Mouse (Mus musculus): Measurements from ENCODE around the gene Gm4881. TPM values are rescaled to one million over a fixed set of nuclear protein-coding genes. Genes with fewer than 3 reads are reported as not detected.
"Not testable (repeated sequence)": the region's sequence is repeated elsewhere in the genome, so short reads cannot be mapped to it uniquely, and the experiment has no call there.

The Gm4881 gene
- polyA plus RNA-seq, 1 experiment from 2014 or later: not detected

DNA sequence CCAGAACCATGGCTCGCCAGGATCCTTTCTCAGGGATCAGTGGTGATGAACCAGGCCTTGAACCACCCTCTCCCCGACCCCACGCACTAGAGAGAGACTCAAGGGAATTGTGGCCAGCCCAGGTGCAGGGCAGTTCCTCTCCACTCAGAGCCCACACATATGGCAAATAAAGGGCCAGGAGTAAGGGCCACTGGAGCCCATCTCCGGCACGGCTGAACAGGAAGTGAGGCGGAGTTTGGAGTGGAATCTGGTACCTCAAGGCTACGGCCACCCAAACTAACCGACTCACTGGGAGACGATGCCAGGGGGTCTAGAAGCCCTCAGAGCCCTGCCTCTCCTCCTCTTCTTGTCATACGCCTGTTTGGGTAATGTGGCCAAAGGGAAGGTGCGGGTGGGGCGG lies 47.1 kb downstream of the Gm4881 start, which contains the start of gene Cd79a:
Cd79a (plus strand) TSS at position 158 of the 400 bp plus-strand sequence.
- Histone ChIP-seq H3K36me3 (ENCODE audit: control insufficient read depth, insufficient read depth) (no peaks in the 10 kb centered on the region), H3K27me3 (replicated peaks; ENCODE audit: control insufficient read depth, insufficient read depth, low read length) (no peaks in the 10 kb centered on the region), H3K9ac (ENCODE audit: low read depth, low read length) (no peak within 1 kb of the TSS), H3K4me3 (ENCODE audit: low read depth, low read length) (no peak within 1 kb of the TSS), H3K4me1 (replicated peaks; ENCODE audit: control insufficient read depth, insufficient read depth, low read length) (no peaks in the 10 kb centered on the region), H3K9me3 (ENCODE audit: control insufficient read depth) (no peaks in the 10 kb centered on the region), H3K27ac (ENCODE audit: low read depth, low read length) (no peak within 1 kb of the TSS), H3K4me2 (replicated peaks; ENCODE audit: low read depth) (no peak within 1 kb of the TSS)
- TF ChIP-seq CTCF (IDR thresholded peaks at IDR 0.05; ENCODE audit: low read depth): no peak
- no peak for ATAC-seq
- WGBS: 71% methylated on average over 12 of the region's 12 CpGs

DNA sequence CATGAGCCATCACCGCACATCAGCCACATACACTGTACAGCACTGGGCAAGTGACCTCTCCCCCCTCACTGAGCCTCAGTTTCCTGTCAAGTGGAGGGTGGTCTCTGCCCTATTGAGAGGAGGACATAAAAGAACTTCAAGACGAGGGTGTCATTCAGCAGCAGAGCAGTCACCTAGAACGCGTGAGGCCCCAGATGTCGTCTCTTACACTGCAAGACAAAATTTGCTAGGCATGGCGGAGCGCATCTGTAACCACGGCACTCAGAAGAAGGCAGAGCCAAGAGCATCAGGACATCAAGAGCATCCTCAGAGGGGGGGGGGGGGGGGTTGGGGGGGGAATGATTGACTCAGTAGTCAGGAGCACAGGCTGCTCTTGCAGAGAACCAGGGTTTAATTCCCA lies 48.0 kb downstream of the Gm4881 start:
- no peak overlapping the region for H3K4me3 ChIP-seq (ENCODE audit: low read depth, low read length)
- ATAC-seq: no peak
- H3K27ac ChIP-seq (ENCODE audit: low read depth, low read length): no peak overlapping the region
- no peaks in the 10 kb centered on the region for H3K27me3 ChIP-seq (replicated peaks; ENCODE audit: control insufficient read depth, insufficient read depth, low read length)
- H3K9ac ChIP-seq (ENCODE audit: low read depth, low read length): no peak overlapping the region
- WGBS: 91% methylated on average over 8 of the region's 8 CpGs
- H3K4me2 ChIP-seq (replicated peaks; ENCODE audit: low read depth): no peak overlapping the region
- no peaks in the 10 kb centered on the region; the same call in 1 of the 2 replicates for H3K36me3 ChIP-seq (ENCODE audit: control insufficient read depth, insufficient read depth)
- no peak for TF ChIP-seq CTCF (IDR thresholded peaks at IDR 0.05; ENCODE audit: low read depth)
- H3K9me3 ChIP-seq (ENCODE audit: control insufficient read depth): no peaks in the 10 kb centered on the region
- H3K4me1 ChIP-seq (replicated peaks; ENCODE audit: control insufficient read depth, insufficient read depth, low read length): no peaks in the 10 kb centered on the region

DNA sequence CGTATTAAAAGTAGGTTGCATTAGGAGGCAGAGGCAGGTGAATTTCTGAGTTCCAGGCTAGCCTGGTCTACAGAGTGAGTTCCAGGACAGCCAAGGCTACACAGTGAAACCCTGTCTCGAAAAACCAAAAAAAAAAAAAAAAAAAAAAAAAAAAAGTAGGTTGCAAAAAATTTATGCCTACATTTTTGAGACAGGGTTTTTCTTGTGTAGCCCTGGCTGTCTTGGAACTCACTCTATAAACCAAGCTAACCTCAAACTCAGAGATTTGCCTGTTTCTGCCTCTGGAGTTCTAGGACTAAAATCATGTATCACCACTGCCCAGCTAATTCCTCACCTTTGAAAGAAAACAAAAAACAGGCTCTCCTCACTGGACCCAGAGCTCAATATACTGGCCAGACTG lies 48.5 kb downstream of the Gm4881 start:
- H3K27me3 ChIP-seq (replicated peaks; ENCODE audit: control insufficient read depth, insufficient read depth, low read length); ATAC-seq; H3K9ac ChIP-seq (ENCODE audit: low read depth, low read length); H3K36me3 ChIP-seq (ENCODE audit: control insufficient read depth, insufficient read depth); H3K4me3 ChIP-seq (ENCODE audit: low read depth, low read length); H3K4me2 ChIP-seq (replicated peaks; ENCODE audit: low read depth); H3K9me3 ChIP-seq (ENCODE audit: control insufficient read depth); H3K4me1 ChIP-seq (replicated peaks; ENCODE audit: control insufficient read depth, insufficient read depth, low read length); H3K27ac ChIP-seq (ENCODE audit: low read depth, low read length): not testable (repeated sequence)
- 90% methylated on average over 2 of the region's 2 CpGs for WGBS

DNA sequence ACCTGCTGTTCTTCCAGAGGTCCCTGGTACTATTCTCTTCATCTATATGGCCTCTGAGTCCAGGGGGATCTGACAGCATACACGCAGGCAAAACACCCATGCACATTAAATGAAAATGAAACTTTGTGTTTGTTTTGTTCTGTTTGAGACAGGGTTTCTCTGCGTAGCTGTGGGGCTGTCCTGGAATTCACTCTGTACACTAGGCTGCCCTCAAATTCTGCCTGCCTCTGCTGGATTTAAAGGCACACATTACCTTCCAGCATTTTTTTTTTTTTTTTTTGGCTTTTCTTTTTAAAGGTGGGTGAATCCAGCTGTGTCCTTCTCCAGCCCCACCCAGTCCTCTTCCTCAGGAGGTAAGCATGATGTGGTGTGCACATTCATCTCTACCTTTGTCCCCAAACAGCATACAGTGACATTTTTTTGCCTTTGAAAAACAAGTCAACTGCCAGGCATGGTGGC lies 52.1 kb downstream of the Gm4881 start:
- no peak for ATAC-seq
- Histone ChIP-seq H3K27me3 (replicated peaks; ENCODE audit: control insufficient read depth, insufficient read depth, low read length) (no peaks in the 10 kb centered on the region), H3K9me3 (ENCODE audit: control insufficient read depth) (no peaks in the 10 kb centered on the region)

DNA sequence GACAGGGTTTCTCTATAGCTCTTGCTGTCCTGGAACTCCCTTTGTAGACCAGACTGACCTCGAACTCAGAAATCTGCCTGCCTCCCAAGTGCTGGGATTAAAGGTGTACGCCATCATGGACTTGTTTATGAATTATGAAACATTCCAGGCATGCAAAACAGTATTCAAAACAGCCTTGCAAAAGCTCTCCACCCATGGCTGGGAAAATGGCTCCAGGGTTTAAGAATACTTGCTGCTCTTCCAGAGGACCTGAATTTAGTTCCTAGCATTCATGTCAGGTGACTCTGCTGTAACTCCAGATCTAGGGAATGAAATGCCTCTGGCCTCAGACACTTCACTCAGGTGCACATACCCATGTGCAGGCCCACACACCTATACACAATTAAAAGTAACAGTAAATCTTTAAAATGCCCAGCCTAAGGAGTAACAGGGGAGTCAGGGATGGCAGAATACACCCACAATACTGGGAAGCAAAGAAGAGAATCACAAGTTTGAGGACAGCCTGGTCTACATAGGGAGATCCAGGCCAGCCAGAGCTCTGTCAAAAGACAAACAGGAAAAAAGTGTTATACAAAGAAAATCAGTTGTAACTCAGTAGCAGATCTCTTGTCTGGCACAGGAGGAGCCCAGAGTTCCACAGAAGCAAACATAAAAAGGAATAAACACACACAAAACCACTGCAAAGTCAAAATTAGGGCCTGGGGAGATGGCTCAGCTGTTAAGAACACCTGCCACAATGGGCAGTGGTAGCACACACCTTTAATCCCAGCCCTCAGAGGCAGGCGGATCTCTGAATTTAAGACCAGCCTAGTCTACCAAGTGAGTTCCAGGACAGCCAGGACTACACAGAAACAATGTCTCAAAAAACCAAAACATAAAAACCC lies 52.8 kb downstream of the Gm4881 start:
- H3K9ac ChIP-seq (ENCODE audit: low read depth, low read length): no peak overlapping the region
- WGBS: 67% methylated on average over 3 of the region's 3 CpGs
- ATAC-seq: no peak
- no peak overlapping the region for H3K27ac ChIP-seq (ENCODE audit: low read depth, low read length)
- H3K27me3 ChIP-seq (replicated peaks; ENCODE audit: control insufficient read depth, insufficient read depth, low read length): no peaks in the 10 kb centered on the region
- no peak for TF ChIP-seq CTCF (IDR thresholded peaks at IDR 0.05; ENCODE audit: low read depth)
- no peaks in the 10 kb centered on the region for H3K9me3 ChIP-seq (ENCODE audit: control insufficient read depth)
- 0 out of 2 replicates have a peak, but pooled peaks cover under 1% of the 10 kb centered on the region for H3K4me1 ChIP-seq (replicated peaks; ENCODE audit: control insufficient read depth, insufficient read depth, low read length)
- no peak overlapping the region for H3K4me2 ChIP-seq (replicated peaks; ENCODE audit: low read depth)
- H3K36me3 ChIP-seq (ENCODE audit: control insufficient read depth, insufficient read depth): peaks cover 37% of the 10 kb centered on the region
- H3K4me3 ChIP-seq (ENCODE audit: low read depth, low read length): no peak overlapping the region

More for the DNA sequence above, 52.1 kb downstream of the Gm4881 start:
- no peak for TF ChIP-seq CTCF (IDR thresholded peaks at IDR 0.05; ENCODE audit: low read depth)
- no peak overlapping the region for H3K9ac ChIP-seq (ENCODE audit: low read depth, low read length)
- no peaks in the 10 kb centered on the region for H3K4me1 ChIP-seq (replicated peaks; ENCODE audit: control insufficient read depth, insufficient read depth, low read length)
- no peak overlapping the region for H3K4me2 ChIP-seq (replicated peaks; ENCODE audit: low read depth)
- H3K4me3 ChIP-seq (ENCODE audit: low read depth, low read length): no peak overlapping the region
- 58% methylated on average over 2 of the region's 2 CpGs for WGBS
- H3K36me3 ChIP-seq (ENCODE audit: control insufficient read depth, insufficient read depth): peaks cover 30% of the 10 kb centered on the region
- H3K27ac ChIP-seq (ENCODE audit: low read depth, low read length): no peak overlapping the region

DNA sequence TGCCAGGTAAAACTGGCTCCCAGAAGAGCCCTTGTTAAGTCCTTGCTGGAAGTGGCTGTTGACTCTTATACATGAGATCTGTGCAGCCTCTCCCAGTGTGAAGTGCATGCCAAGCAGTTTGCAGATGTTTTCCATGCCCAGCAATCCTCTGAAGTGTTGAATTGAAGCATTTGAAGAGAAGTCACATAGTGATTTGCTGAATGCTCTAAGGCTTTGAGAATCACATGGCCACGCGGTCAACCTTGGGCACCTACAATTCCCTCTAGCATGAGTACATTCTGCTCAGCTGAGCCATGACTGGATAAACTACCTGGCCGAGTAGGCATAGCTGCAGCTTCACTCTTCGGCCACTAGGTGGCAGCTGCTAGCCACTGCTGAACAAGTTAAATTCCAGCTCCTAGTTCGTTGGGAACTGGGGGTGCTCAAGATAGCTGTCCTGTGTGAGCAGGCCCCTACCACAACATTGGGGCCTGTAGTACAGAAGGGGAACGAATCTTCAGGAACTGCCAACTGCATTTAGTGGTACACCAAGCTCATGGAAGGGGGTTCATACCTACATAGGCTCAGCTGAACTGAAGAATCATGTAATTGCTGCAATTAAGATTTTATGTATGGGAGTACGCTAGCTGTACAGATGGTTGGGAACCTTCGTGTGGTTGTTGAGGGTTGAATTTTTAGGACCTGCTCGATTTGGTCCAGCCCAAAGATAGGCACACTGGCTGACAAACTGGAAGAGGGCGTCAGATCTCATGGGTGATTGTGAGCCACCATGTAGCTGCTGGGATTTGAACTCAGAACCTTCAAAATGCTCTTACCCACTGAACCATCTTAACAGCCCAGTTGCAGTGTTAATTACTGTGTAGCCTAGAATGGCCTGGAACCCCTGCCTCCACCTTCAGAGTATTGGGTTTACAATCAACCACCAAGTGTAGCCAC lies 53.7 kb downstream of the Gm4881 start:
- 0 out of 2 replicates have a peak, but pooled peaks cover 6% of the 10 kb centered on the region for H3K4me1 ChIP-seq (replicated peaks; ENCODE audit: control insufficient read depth, insufficient read depth, low read length)
- no peak overlapping the region for H3K9ac ChIP-seq (ENCODE audit: low read depth, low read length)
- H3K27ac ChIP-seq (ENCODE audit: low read depth, low read length): no peak overlapping the region
- WGBS: 29% methylated on average over 10 of the region's 10 CpGs
- no peak overlapping the region for H3K4me3 ChIP-seq (ENCODE audit: low read depth, low read length)
- H3K36me3 ChIP-seq (ENCODE audit: control insufficient read depth, insufficient read depth): peaks cover 46% of the 10 kb centered on the region
- peak; percentile 99 for TF ChIP-seq CTCF (IDR thresholded peaks at IDR 0.05; ENCODE audit: low read depth)
- H3K4me2 ChIP-seq (replicated peaks; ENCODE audit: low read depth): no peak overlapping the region
- no peaks in the 10 kb centered on the region for H3K27me3 ChIP-seq (replicated peaks; ENCODE audit: control insufficient read depth, insufficient read depth, low read length)
- peak; percentile 50 for ATAC-seq
- H3K9me3 ChIP-seq (ENCODE audit: control insufficient read depth): no peaks in the 10 kb centered on the region
